Mouse (Mus musculus): Measurements from ENCODE around the gene Runx1. TPM values are rescaled to one million over a fixed set of nuclear protein-coding genes. Genes with fewer than 3 reads are reported as not detected.

Runx1 gene
- 2.0 and 4.5 TPM in 2 replicates for polyA plus RNA-seq (2012; rRNA removed)

- no peak for DNase-seq (ENCODE audit: low read depth, low spot score)
- 77% methylated on average over 11 of the region's 11 CpGs for WGBS
These were observed at the start of gene Runx1 for GRCm38 (mm10) chr16:92825908-92826650. Gene Runx1 (minus strand): TSS chr16:92826149.

GRCm38 (mm10) chr16:92874015-92874414 is 48.1 kb upstream of the Runx1 start:
- 88% methylated on average over 3 of the region's 3 CpGs for WGBS
- no peak for DNase-seq (ENCODE audit: low read depth, low spot score)

GRCm38 (mm10) chr16:92871728-92872127 is 45.8 kb upstream of the Runx1 start:
- WGBS = 88% methylated on average over 11 of the region's 11 CpGs

GRCm38 (mm10) chr16:92868550-92868949 is 42.6 kb upstream of the Runx1 start:
- WGBS = 78% methylated on average over 4 of the region's 4 CpGs
- no peak for DNase-seq (ENCODE audit: low read depth, low spot score)

More at GRCm38 (mm10) chr16:92871728-92872127, 45.8 kb upstream of the Runx1 start:
- no peak for DNase-seq (ENCODE audit: low read depth, low spot score)

- DNase-seq (ENCODE audit: low read depth, low spot score) = no peak
- 68% methylated on average over 9 of the region's 9 CpGs for WGBS
These were observed 41.4 kb upstream of the Runx1 start for GRCm38 (mm10) chr16:92867261-92867935.

- DNase-seq (ENCODE audit: low read depth, low spot score) = no peak
- 90% methylated on average over 3 of the region's 3 CpGs for WGBS
These were observed 39.4 kb upstream of the Runx1 start for GRCm38 (mm10) chr16:92865314-92865713.

- no peak for DNase-seq (ENCODE audit: low read depth, low spot score)
- 68% methylated on average over 2 of the region's 2 CpGs for WGBS
These were observed 38.2 kb upstream of the Runx1 start for GRCm38 (mm10) chr16:92864191-92864590.

- no peak for DNase-seq (ENCODE audit: low read depth, low spot score)
These were observed 37.2 kb upstream of the Runx1 start for GRCm38 (mm10) chr16:92863179-92863578.

GRCm38 (mm10) chr16:92862430-92862829 is 36.5 kb upstream of the Runx1 start:
- DNase-seq (ENCODE audit: low read depth, low spot score) = no peak
- 74% methylated on average over 4 of the region's 4 CpGs for WGBS

- no peak for DNase-seq (ENCODE audit: low read depth, low spot score)
- 68% methylated on average over 2 of the region's 2 CpGs for WGBS
These were observed 35.6 kb upstream of the Runx1 start for GRCm38 (mm10) chr16:92861571-92861970.

GRCm38 (mm10) chr16:92860649-92861048 is 34.7 kb upstream of the Runx1 start:
- no peak for DNase-seq (ENCODE audit: low read depth, low spot score)
- 70% methylated on average over 1 of the region's 1 CpGs for WGBS

- no peak for DNase-seq (ENCODE audit: low read depth, low spot score)
- WGBS = 50% methylated on average over 3 of the region's 3 CpGs
These were observed 30.8 kb upstream of the Runx1 start for GRCm38 (mm10) chr16:92856779-92857178.

GRCm38 (mm10) chr16:92852276-92852675 is 26.3 kb upstream of the Runx1 start:
- 90% methylated on average over 6 of the region's 6 CpGs for WGBS
- no peak for DNase-seq (ENCODE audit: low read depth, low spot score)

GRCm38 (mm10) chr16:92850416-92850815 is 24.5 kb upstream of the Runx1 start:
- 75% methylated on average over 3 of the region's 3 CpGs for WGBS
- no peak for DNase-seq (ENCODE audit: low read depth, low spot score)

GRCm38 (mm10) chr16:92847762-92848300 is 21.9 kb upstream of the Runx1 start:
- DNase-seq (ENCODE audit: low read depth, low spot score) = no peak
- WGBS = 66% methylated on average over 3 of the region's 3 CpGs

- DNase-seq (ENCODE audit: low read depth, low spot score) = no peak
These were observed 19.6 kb upstream of the Runx1 start for GRCm38 (mm10) chr16:92845244-92846225.

GRCm38 (mm10) chr16:92838709-92839108 is 12.8 kb upstream of the Runx1 start:
- DNase-seq (ENCODE audit: low read depth, low spot score) = no peak

More at GRCm38 (mm10) chr16:92845244-92846225, 19.6 kb upstream of the Runx1 start:
- WGBS = 64% methylated on average over 26 of the region's 26 CpGs

GRCm38 (mm10) chr16:92831341-92831740 is 5.4 kb upstream of the Runx1 start:
- DNase-seq (ENCODE audit: low read depth, low spot score) = no peak
- 67% methylated on average over 2 of the region's 2 CpGs for WGBS

- DNase-seq (ENCODE audit: low read depth, low spot score) = no peak
- WGBS = 57% methylated on average over 14 of the region's 14 CpGs
These were observed 4.5 kb upstream of the Runx1 start for GRCm38 (mm10) chr16:92830479-92830878.

All from large intestine, adult 2 months (tissue).